17 mouse cellular contexts compared by ENCODE assay signal in genomic region chr9:43096337-43096736, GRCm38 (mm10). TPM values are rescaled to one million over a fixed set of nuclear protein-coding genes. Genes with fewer than 3 reads are reported as not detected.
DNase-seq lines count a peak whose midpoint lies in the region; ATAC-seq and TF ChIP-seq lines count a peak whose summit lies in the region.
"Had no signal": no experiment of that assay in that cellular context is flagged by ENCODE, and none has a peak within 500 bp of the region (broad histone marks: within the 10 kb centered on the region; RNA-seq: fewer than 3 reads in every experiment).

No protein-coding gene starts in this region.

- no peaks in the 10 kb centered on the region for H3K27me3 ChIP-seq in C2C12 (ENCODE audit: control insufficient read depth, insufficient read depth, insufficient read length)
- no peaks in the 10 kb centered on the region for H3K27me3 ChIP-seq in midbrain, embryonic 14.5 days (ENCODE audit: control insufficient read depth, insufficient read depth, low read length)
- H3K27me3 ChIP-seq: embryonic facial prominence, embryonic 15.5 days; forebrain, embryonic 15.5 days; stomach, embryonic 15.5 days had no signal

- peaks cover 75% of the 10 kb centered on the region for H3K79me3 ChIP-seq in C2C12 (ENCODE audit: low read depth)

- no peak overlapping the region for H3K4me3 ChIP-seq in C2C12 (ENCODE audit: insufficient read depth, poor library complexity, severe bottlenecking)
- no peak overlapping the region for H3K4me3 ChIP-seq in midbrain, embryonic 14.5 days (replicated peaks; ENCODE audit: low read depth, low read length)
- H3K4me3 ChIP-seq: embryonic facial prominence, embryonic 15.5 days; forebrain, embryonic 15.5 days; midbrain, embryonic 10.5 days; stomach, embryonic 15.5 days had no signal

- 0 out of 2 replicates have a peak, but pooled peaks cover 5% of the 10 kb centered on the region for H3K4me1 ChIP-seq in midbrain, embryonic 14.5 days (ENCODE audit: control insufficient read depth, insufficient read depth, low read length)
- H3K4me1 ChIP-seq: midbrain, embryonic 10.5 days had no signal

- ATAC-seq in common myeloid progenitor, adult 5-6 weeks (replicated peaks; ENCODE audit: low read depth, poor library complexity, severe bottlenecking), result peak; percentile 95
- ATAC-seq in midbrain, embryonic 14.5 days (ENCODE audit: low FRiP score, low TSS enrichment), result no peak
- ATAC-seq: forebrain, embryonic 15.5 days; hindbrain, postnatal 0 days had no signal

- no peak for TF ChIP-seq CTCF in C2C12 (IDR thresholded peaks at IDR 0.05; ENCODE audit: control insufficient read depth, insufficient read depth, insufficient read length)

- no peaks in the 10 kb centered on the region for H3K36me3 ChIP-seq in C2C12 (ENCODE audit: control insufficient read depth, insufficient read depth)
- no peaks in the 10 kb centered on the region for H3K36me3 ChIP-seq in midbrain, embryonic 14.5 days (ENCODE audit: control insufficient read depth, insufficient read depth, low read length)
- H3K36me3 ChIP-seq: embryonic facial prominence, embryonic 15.5 days; forebrain, embryonic 15.5 days; stomach, embryonic 15.5 days had no signal

- no peak overlapping the region for H3K27ac ChIP-seq in midbrain, embryonic 14.5 days (replicated peaks; ENCODE audit: low read depth, low read length)
- H3K27ac ChIP-seq: embryonic facial prominence, embryonic 15.5 days; forebrain, embryonic 15.5 days; hindbrain, postnatal 0 days; kidney, postnatal 0 days; midbrain, embryonic 10.5 days; stomach, embryonic 15.5 days had no signal

- H3K9ac ChIP-seq in midbrain, embryonic 14.5 days (replicated peaks; ENCODE audit: low read length), result no peak overlapping the region
- H3K9ac ChIP-seq: embryonic facial prominence, embryonic 15.5 days; forebrain, embryonic 15.5 days; lung, embryonic 14.5 days; stomach, embryonic 15.5 days had no signal

- no peaks in the 10 kb centered on the region for H3K9me3 ChIP-seq in midbrain, embryonic 14.5 days (ENCODE audit: control insufficient read depth, low read length)
- H3K9me3 ChIP-seq: embryonic facial prominence, embryonic 15.5 days; forebrain, embryonic 15.5 days; midbrain, embryonic 10.5 days; stomach, embryonic 15.5 days had no signal

- no peak overlapping the region for H3K4me2 ChIP-seq in midbrain, embryonic 14.5 days (ENCODE audit: low read length)
- H3K4me2 ChIP-seq: embryonic facial prominence, embryonic 15.5 days; forebrain, embryonic 15.5 days; lung, embryonic 14.5 days; stomach, embryonic 15.5 days had no signal

- no peak overlapping the region for H3ac ChIP-seq in C2C12 (ENCODE audit: control insufficient read depth, insufficient read length, low read depth)

- peak; percentile 42 for DNase-seq in 3T3-L1 (ENCODE audit: low read depth, low spot score)
- DNase-seq in natural killer cell, adult 2 months (ENCODE audit: low spot score in 2 of 2), result peak; percentile 65 to 82
- DNase-seq in midbrain, embryonic 14.5 days, result no peak
- no peak for DNase-seq in adrenal gland, adult 8-10 months
- no peak for DNase-seq in cerebellum, postnatal 14 days
- no peak for DNase-seq in embryo, embryonic 10.5 days (ENCODE audit: low spot score)
- DNase-seq: cerebellum, postnatal 36 days; gastrocnemius, postnatal 36 days; lung, embryonic 14.5 days had no signal

- peaks cover 94% of the 10 kb centered on the region for H3K79me2 ChIP-seq in C2C12 (ENCODE audit: control insufficient read depth, insufficient read depth)

TF ChIP-seq in C2C12, 6 proteins besides CTCF, POLR2A, EP300 and RAD21:
- TF ChIP-seq MYOD1 (IDR thresholded peaks at IDR 0.05; ENCODE audit: control insufficient read depth, insufficient read length, low read depth), result peak; percentile 10
- no peak for TF ChIP-seq CEBPB (IDR thresholded peaks at IDR 0.05; ENCODE audit: low read depth)
- peak; percentile 85 for TF ChIP-seq MAX (IDR thresholded peaks at IDR 0.05)
- no peak for TF ChIP-seq FOSL1 (IDR thresholded peaks at IDR 0.05; ENCODE audit: insufficient read depth, low read length, poor library complexity, severe bottlenecking)
- no peak for TF ChIP-seq MYOG (IDR thresholded peaks at IDR 0.05; ENCODE audit: control insufficient read depth, extremely low read depth, insufficient read length)
- no peak for TF ChIP-seq USF1 (IDR thresholded peaks at IDR 0.05; ENCODE audit: low read depth)

RNA-seq across cellular contexts. Expression of gene Arhgef12, which starts 10.7 kb away (rescaled TPM):
- polyA plus RNA-seq in C2C12 (2012; fragmentation: generic; extraction: Trizol), result 13.8 TPM
- 8.4 and 10.0 TPM in 2 replicates for total RNA-seq in common myeloid progenitor, adult 5-6 weeks (2017)
- polyA plus RNA-seq in midbrain, embryonic 14.5 days (2014; fragmentation: Nextera tagmentation; extraction: Ambion mirVana), result 34.8 and 38.6 TPM in 2 replicates
- 100 to 1,000 TPM; 132 to 178 (median 164) TPM for total RNA-seq in adrenal gland, adult 8-10 months (2022)

RNA-seq across cellular contexts. Expression of gene Tmem136, which starts 20.0 kb away (rescaled TPM):
- polyA plus RNA-seq in C2C12 (2012; fragmentation: generic; extraction: Trizol), result 0.12 TPM
- 0.05 TPM in 1 of 2 replicates, not detected in the other for total RNA-seq in common myeloid progenitor, adult 5-6 weeks (2017)
- polyA plus RNA-seq in midbrain, embryonic 14.5 days (2014; fragmentation: Nextera tagmentation; extraction: Ambion mirVana), result 9.8 and 11.6 TPM in 2 replicates
- 10 to 100 TPM in 2 of 4 experiments, 1 to 10 TPM in 2; 6.6 to 15.3 (median 11.1) TPM for total RNA-seq in adrenal gland, adult 8-10 months (2022)

Comparison
In these comparisons a context has a peak if more than half of its experiments do, and no peak if none do; other contexts are left out.
1. DNase-seq: peak in 3T3-L1 (single experiment) and natural killer cell, adult 2 months (2 of 2); none in midbrain, embryonic 14.5 days (single experiment), adrenal gland, adult 8-10 months (single experiment), cerebellum, postnatal 14 days (0 of 2) and embryo, embryonic 10.5 days (single experiment).
2. RNA of gene Arhgef12, which starts 10.7 kb away (total RNA-seq): 132 to 178 TPM in adrenal gland, adult 8-10 months; 8.4 to 10.0 TPM in common myeloid progenitor, adult 5-6 weeks; every median in the first group is over 10 times any median in the second.